Comparison of ENCODE assay signal across 13 mouse cellular contexts in genomic region chr6:140888610-140889009, GRCm38 (mm10).
DNase-seq lines count a peak whose midpoint lies in the region; ATAC-seq lines count a peak whose summit lies in the region.
"Had no signal": no experiment of that assay in that cellular context is flagged by ENCODE, and none has a peak within 500 bp of the region (broad histone marks: within the 10 kb centered on the region; RNA-seq: fewer than 3 reads in every experiment).

No protein-coding gene starts in this region.

- H3K36me3 ChIP-seq in heart, embryonic 13.5 days = no peaks in the 10 kb centered on the region
- H3K36me3 ChIP-seq in midbrain, embryonic 11.5 days (ENCODE audit: control insufficient read depth, insufficient read depth, low read length) = no peaks in the 10 kb centered on the region
- no peaks in the 10 kb centered on the region for H3K36me3 ChIP-seq in midbrain, embryonic 13.5 days
- H3K36me3 ChIP-seq: embryonic facial prominence, embryonic 15.5 days had no signal

- no peak for ATAC-seq in heart, embryonic 13.5 days (ENCODE audit: extremely low read depth, insufficient number of reproducible peaks, low FRiP score, low TSS enrichment)
- ATAC-seq in midbrain, embryonic 11.5 days (ENCODE audit: low FRiP score) = no peak
- ATAC-seq in midbrain, embryonic 13.5 days = no peak
- no peak for ATAC-seq in erythroid progenitor cell, adult 5-6 weeks (replicated peaks; ENCODE audit: low FRiP score, poor library complexity, severe bottlenecking)

- H3K27me3 ChIP-seq in heart, embryonic 13.5 days (replicated peaks) = no peaks in the 10 kb centered on the region
- H3K27me3 ChIP-seq in midbrain, embryonic 11.5 days (ENCODE audit: control insufficient read depth, insufficient read depth, low read length) = no peaks in the 10 kb centered on the region
- no peaks in the 10 kb centered on the region for H3K27me3 ChIP-seq in midbrain, embryonic 13.5 days
- H3K27me3 ChIP-seq: embryonic facial prominence, embryonic 15.5 days had no signal

- 0 out of 2 replicates have a peak overlapping the region, but pooled peaks have one; percentile 37 for H3K9ac ChIP-seq in heart, embryonic 13.5 days
- no peak overlapping the region for H3K9ac ChIP-seq in midbrain, embryonic 11.5 days (ENCODE audit: low read length)
- H3K9ac ChIP-seq in midbrain, embryonic 13.5 days (replicated peaks) = no peak overlapping the region
- H3K9ac ChIP-seq: embryonic facial prominence, embryonic 15.5 days had no signal

- H3K4me3 ChIP-seq in heart, embryonic 13.5 days = 0 out of 2 replicates have a peak overlapping the region, but pooled peaks have one; percentile 11
- H3K4me3 ChIP-seq in midbrain, embryonic 11.5 days (ENCODE audit: low read depth, low read length) = no peak overlapping the region
- H3K4me3 ChIP-seq in midbrain, embryonic 13.5 days (replicated peaks) = no peak overlapping the region
- H3K4me3 ChIP-seq: embryonic facial prominence, embryonic 15.5 days; layer of hippocampus, adult 2 months; myocyte had no signal

- H3K9me3 ChIP-seq in heart, embryonic 13.5 days = no peaks in the 10 kb centered on the region
- H3K9me3 ChIP-seq in midbrain, embryonic 11.5 days (ENCODE audit: control insufficient read depth, low read length) = no peaks in the 10 kb centered on the region
- no peaks in the 10 kb centered on the region for H3K9me3 ChIP-seq in midbrain, embryonic 13.5 days
- H3K9me3 ChIP-seq: embryonic facial prominence, embryonic 15.5 days had no signal

- DNase-seq in heart, adult 18-20 months = no peak
- DNase-seq in midbrain, embryonic 11.5 days (ENCODE audit: low spot score, missing footprints) = peak; percentile 60
- peak; percentile 35 for DNase-seq in hindlimb bud, embryonic 11.5 days (ENCODE audit: extremely low spot score, low read depth, low spot score)
- no peak for DNase-seq in left cerebral cortex, postnatal 14 days (ENCODE audit: low spot score in 2 of 2)
- no peak for DNase-seq in thymus, postnatal 0 days (ENCODE audit: low spot score)
- DNase-seq: gastrocnemius, postnatal 25 days; lung, adult 2 months had no signal

- H3K27ac ChIP-seq in heart, embryonic 13.5 days (replicated peaks) = no peak overlapping the region
- H3K27ac ChIP-seq in midbrain, embryonic 11.5 days (ENCODE audit: low read depth, low read length) = no peak overlapping the region
- H3K27ac ChIP-seq in midbrain, embryonic 13.5 days = no peak overlapping the region
- H3K27ac ChIP-seq: embryonic facial prominence, embryonic 15.5 days; layer of hippocampus, adult 2 months had no signal

- 18% methylated on average over 11 of the region's 11 CpGs for WGBS in heart, embryonic 13.5 days
- WGBS in midbrain, embryonic 11.5 days = 81% methylated on average over 11 of the region's 11 CpGs
- 82% methylated on average over 11 of the region's 11 CpGs for WGBS in midbrain, embryonic 13.5 days

- peak overlapping the region; percentile 54 for H3K4me2 ChIP-seq in heart, embryonic 13.5 days
- no peak overlapping the region for H3K4me2 ChIP-seq in midbrain, embryonic 11.5 days
- H3K4me2 ChIP-seq in midbrain, embryonic 13.5 days (replicated peaks) = no peak overlapping the region
- H3K4me2 ChIP-seq: embryonic facial prominence, embryonic 15.5 days had no signal

- H3K4me1 ChIP-seq in heart, embryonic 13.5 days = peaks cover 7% of the 10 kb centered on the region; the same call in 1 of the 2 replicates
- H3K4me1 ChIP-seq in midbrain, embryonic 11.5 days (ENCODE audit: control insufficient read depth, insufficient read depth, low read length) = no peaks in the 10 kb centered on the region
- no peaks in the 10 kb centered on the region for H3K4me1 ChIP-seq in midbrain, embryonic 13.5 days (replicated peaks)
- H3K4me1 ChIP-seq: embryonic facial prominence, embryonic 15.5 days had no signal

- intact Hi-C loops in left cerebral cortex, postnatal 14 days (cut with DNase I) = no loop called here

Comparison
In these comparisons a context has a peak if more than half of its experiments do, and no peak if none do; other contexts are left out.
1. DNase-seq: peak in midbrain, embryonic 11.5 days (single experiment) and hindlimb bud, embryonic 11.5 days (single experiment); none in heart, adult 18-20 months (0 of 2), left cerebral cortex, postnatal 14 days (0 of 2) and thymus, postnatal 0 days (single experiment).